21 mouse cellular contexts compared by ENCODE assay signal in the genomic region with DNA sequence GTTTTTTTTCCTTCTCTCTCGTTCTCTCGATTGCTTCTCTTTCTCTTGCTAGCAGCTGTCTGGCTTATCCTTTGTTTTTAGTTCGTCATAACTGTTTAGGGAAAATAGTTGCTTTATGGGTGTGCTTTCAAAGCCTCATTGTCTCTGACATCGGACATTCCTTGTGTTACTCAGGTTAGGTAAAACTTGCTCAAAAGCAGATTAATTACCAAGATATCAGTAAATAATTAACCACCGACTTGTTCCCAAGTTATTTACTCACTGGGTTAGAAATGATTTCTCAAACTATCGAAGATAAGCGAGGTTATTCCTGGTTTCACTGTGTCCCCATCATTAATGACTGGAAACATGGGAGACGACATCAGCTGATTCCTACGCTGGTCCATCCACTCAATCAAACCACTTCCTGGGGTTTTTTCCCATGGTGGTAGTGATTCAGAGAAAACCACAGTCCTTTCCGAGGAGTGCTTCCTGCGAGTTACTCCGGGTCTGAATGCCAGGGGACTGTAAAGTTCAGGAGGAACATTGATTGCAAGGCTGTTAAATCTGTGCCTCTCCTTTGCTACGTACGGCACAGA.
DNase-seq lines count a peak whose midpoint lies in the region; ATAC-seq and TF ChIP-seq lines count a peak whose summit lies in the region.
"Had no signal": no experiment of that assay in that cellular context is flagged by ENCODE, and none has a peak within 500 bp of the region (broad histone marks: within the 10 kb centered on the region; RNA-seq: fewer than 3 reads in every experiment).

No protein-coding gene starts in this region.

- 0 out of 2 replicates have a peak, but pooled peaks have one; percentile 25 for ATAC-seq in kidney, embryonic 15.5 days (replicated peaks; ENCODE audit: low FRiP score)
- peak; percentile 51 for ATAC-seq in Patski
- peak; percentile 54; the same call in 1 of the 2 replicates for ATAC-seq in intestine, postnatal 0 days
- ATAC-seq: forebrain, embryonic 16.5 days; hindbrain, embryonic 16.5 days had no signal

- in situ Hi-C loops in Patski (cut with MboI; ENCODE audit: low pct_unique_long_range_greater_than_20kb): no loop called here

- H3K36me3 ChIP-seq in kidney, embryonic 15.5 days: no peaks in the 10 kb centered on the region
- H3K36me3 ChIP-seq in intestine, postnatal 0 days (ENCODE audit: control insufficient read depth, insufficient read depth): no peaks in the 10 kb centered on the region
- H3K36me3 ChIP-seq: embryonic facial prominence, embryonic 12.5 days; forebrain, embryonic 12.5 days; hindbrain, embryonic 12.5 days had no signal

- H3K4me1 ChIP-seq in kidney, embryonic 15.5 days: 0 out of 2 replicates have a peak, but pooled peaks cover 6% of the 10 kb centered on the region
- 0 out of 2 replicates have a peak, but pooled peaks cover 2% of the 10 kb centered on the region for H3K4me1 ChIP-seq in intestine, postnatal 0 days (replicated peaks; ENCODE audit: control insufficient read depth, insufficient read depth, low read length)
- H3K4me1 ChIP-seq: embryonic facial prominence, embryonic 12.5 days; forebrain, embryonic 12.5 days; hindbrain, embryonic 12.5 days had no signal

- TF ChIP-seq CTCF in Patski (IDR thresholded peaks at IDR 0.05): no peak
- TF ChIP-seq CTCF in intestine, postnatal 0 days (IDR thresholded peaks at IDR 0.05; ENCODE audit: low read depth): no peak

- no peak overlapping the region for H3K9ac ChIP-seq in kidney, embryonic 15.5 days
- no peak overlapping the region for H3K9ac ChIP-seq in intestine, postnatal 0 days (ENCODE audit: low read depth, low read length)
- H3K9ac ChIP-seq: embryonic facial prominence, embryonic 12.5 days; forebrain, embryonic 12.5 days; heart, embryonic 13.5 days; hindbrain, embryonic 12.5 days had no signal

- no peaks in the 10 kb centered on the region for H3K9me3 ChIP-seq in kidney, embryonic 15.5 days (replicated peaks)
- H3K9me3 ChIP-seq in intestine, postnatal 0 days (ENCODE audit: control insufficient read depth): no peaks in the 10 kb centered on the region
- H3K9me3 ChIP-seq: embryonic facial prominence, embryonic 12.5 days; forebrain, embryonic 12.5 days; heart, embryonic 13.5 days; hindbrain, embryonic 12.5 days had no signal

- POLR2A ChIA-PET in Patski (lab: Charles Lee): interaction anchor here (1.0 kb wide), 1 partner anchor 25 kb away, joined by 3 read pairs; no protein-coding TSS in a partner anchor

- no peak overlapping the region for H3K4me3 ChIP-seq in kidney, embryonic 15.5 days (replicated peaks)
- H3K4me3 ChIP-seq in intestine, postnatal 0 days (ENCODE audit: low read depth, low read length): no peak overlapping the region; the same call in 1 of the 2 replicates
- H3K4me3 ChIP-seq: embryonic facial prominence, embryonic 12.5 days; forebrain, embryonic 12.5 days; heart, embryonic 13.5 days; hindbrain, embryonic 12.5 days had no signal

- peak overlapping the region; percentile 9; the same call in 1 of the 2 replicates for H3K4me2 ChIP-seq in kidney, embryonic 15.5 days
- H3K4me2 ChIP-seq in intestine, postnatal 0 days (replicated peaks; ENCODE audit: low read depth): peak overlapping the region; percentile 52
- H3K4me2 ChIP-seq: embryonic facial prominence, embryonic 12.5 days; forebrain, embryonic 12.5 days; heart, embryonic 13.5 days; hindbrain, embryonic 12.5 days had no signal

- CTCF ChIA-PET in Patski (lab: Charles Lee): no interaction called here

- peak; percentile 61 for DNase-seq in heart, adult 11 months
- no peak for DNase-seq in heart, postnatal 4 days
- no peak for DNase-seq in kidney, adult 11 months
- DNase-seq in Patski (ENCODE audit: low read depth, low spot score): peak; percentile 30
- no peak for DNase-seq in adrenal gland, adult 18-20 months (ENCODE audit: low spot score in 2 of 2)
- no peak for DNase-seq in urinary bladder, postnatal 14 days (ENCODE audit: low spot score)
- DNase-seq: adrenal gland, adult 8-10 months; adrenal gland, postnatal 36 days; cerebellum, adult 2 months; cerebellum, postnatal 25 days; gastrocnemius, postnatal 14 days; heart, postnatal 36 days had no signal

- 70% methylated on average over 14 of the region's 14 CpGs for WGBS in kidney, embryonic 15.5 days
- WGBS in intestine, postnatal 0 days: 39% methylated on average over 14 of the region's 14 CpGs

- H3K27me3 ChIP-seq in kidney, embryonic 15.5 days: no peaks in the 10 kb centered on the region
- H3K27me3 ChIP-seq in Patski: no peaks in the 10 kb centered on the region
- H3K27me3 ChIP-seq in intestine, postnatal 0 days (replicated peaks; ENCODE audit: control insufficient read depth, insufficient read depth, low read length): no peaks in the 10 kb centered on the region
- H3K27me3 ChIP-seq: CH12.LX; embryonic facial prominence, embryonic 12.5 days; forebrain, embryonic 12.5 days; heart, embryonic 13.5 days; hindbrain, embryonic 12.5 days had no signal

- H3K27ac ChIP-seq in kidney, embryonic 15.5 days: 0 out of 2 replicates have a peak overlapping the region, but pooled peaks have one; percentile 22
- H3K27ac ChIP-seq in intestine, postnatal 0 days (ENCODE audit: low read depth, low read length): 0 out of 2 replicates have a peak overlapping the region, but pooled peaks have one; percentile 35
- H3K27ac ChIP-seq: embryonic facial prominence, embryonic 12.5 days; forebrain, embryonic 12.5 days; heart, embryonic 13.5 days; hindbrain, embryonic 12.5 days had no signal

Comparison
In these comparisons a context has a peak if more than half of its experiments do, and no peak if none do; other contexts are left out.
1. DNase-seq: peak in heart, adult 11 months (single experiment) and Patski (single experiment); none in heart, postnatal 4 days (single experiment), kidney, adult 11 months (single experiment), adrenal gland, adult 18-20 months (0 of 2) and urinary bladder, postnatal 14 days (single experiment).
2. Peak in every context shown above with its lines, with median percentiles within 50 percentile points of each other: ATAC-seq.